Mouse (Mus musculus): ENCODE measurements around the gene Ano5. TPM values are rescaled to one million over a fixed set of nuclear protein-coding genes. Genes with fewer than 3 reads are reported as not detected.

The Ano5 gene
- total RNA-seq (2015) (not detected in 2 replicates), total RNA-seq (2017) (not detected in 2 replicates)

DNA sequence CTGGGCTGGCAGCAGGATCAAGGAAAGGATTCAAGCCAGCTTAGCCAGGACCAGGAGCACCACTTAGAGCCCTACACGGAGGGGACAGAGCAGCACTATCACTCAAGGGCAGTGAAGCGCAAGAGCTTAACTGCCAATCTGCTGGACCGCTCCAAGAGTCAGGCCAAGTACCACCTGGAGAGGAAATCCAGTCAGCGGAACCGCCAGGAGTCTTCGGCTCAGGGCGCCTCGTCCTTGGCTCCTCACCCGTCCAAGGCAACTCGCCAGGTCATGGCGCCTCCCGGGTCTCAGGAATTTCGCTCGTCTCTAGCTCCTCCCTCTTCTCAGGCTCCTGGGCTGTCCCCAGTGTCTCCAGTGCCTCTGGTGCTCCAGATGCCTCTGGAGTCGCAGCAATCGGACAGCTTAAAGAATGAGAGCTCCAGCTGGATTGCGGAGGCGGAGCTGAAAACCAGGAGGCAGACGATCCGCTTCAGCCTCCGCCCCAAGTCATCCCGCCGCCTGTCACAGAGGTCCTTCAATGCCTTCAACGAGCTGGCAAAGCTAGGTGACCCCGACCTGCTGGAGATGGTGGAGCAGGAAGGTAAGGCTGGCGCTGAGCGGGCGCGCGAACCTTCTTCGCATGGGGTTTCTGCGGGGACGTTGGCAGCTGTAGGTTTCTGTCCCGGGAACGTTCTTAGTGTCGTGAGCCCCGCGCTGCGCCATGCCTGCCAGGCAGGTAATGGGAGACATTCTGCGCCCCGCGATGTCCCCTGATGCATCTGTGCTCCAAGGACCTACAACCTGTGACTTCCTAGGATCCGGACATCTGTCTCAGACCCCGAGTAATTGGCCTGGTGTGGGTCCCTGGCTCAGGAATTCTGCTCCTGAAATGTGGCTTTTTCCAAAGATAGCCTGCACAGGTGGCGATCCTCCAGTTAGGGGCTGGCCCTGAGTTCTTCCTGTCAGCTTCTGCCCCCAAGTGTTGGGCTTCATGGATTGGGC is at the start of gene Ano5:
Gene Ano5, plus strand, starts transcription at position 359 of the 981 bp plus-strand sequence.
- ATAC-seq (ENCODE audit: poor library complexity, severe bottlenecking), result no peak

DNA sequence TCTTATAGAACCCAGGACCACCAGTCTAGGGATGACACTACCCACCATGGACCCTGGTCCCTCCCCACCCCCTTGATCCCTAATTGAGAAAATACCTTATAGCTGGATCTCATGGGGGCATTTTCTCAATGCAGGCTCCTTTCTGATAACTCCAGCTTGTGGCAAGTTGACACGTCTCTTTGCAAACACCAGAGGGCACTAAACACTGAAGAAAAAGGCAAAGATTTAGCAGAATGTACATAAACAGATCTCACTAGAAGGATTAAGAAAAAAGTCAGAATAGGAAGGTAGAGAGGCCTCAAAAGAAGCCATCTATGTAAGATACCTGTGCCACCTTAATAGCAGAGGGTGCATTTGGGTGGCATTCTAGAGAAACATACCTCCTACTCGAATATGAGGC is 11.4 kb upstream of the Ano5 start:
- ATAC-seq (ENCODE audit: poor library complexity, severe bottlenecking), result no peak

- ATAC-seq (ENCODE audit: poor library complexity, severe bottlenecking), result no peak
Observed at GRCm38 (mm10) chr7:51503940-51504339, 6.9 kb upstream of the Ano5 start.

- ATAC-seq (ENCODE audit: poor library complexity, severe bottlenecking), result no peak
Observed at GRCm38 (mm10) chr7:51510147-51510546, 682 bp upstream of the Ano5 start.

- ATAC-seq (ENCODE audit: poor library complexity, severe bottlenecking), result no peak
Observed at GRCm38 (mm10) chr7:51539344-51539743, 28.5 kb downstream of the Ano5 start.

DNA sequence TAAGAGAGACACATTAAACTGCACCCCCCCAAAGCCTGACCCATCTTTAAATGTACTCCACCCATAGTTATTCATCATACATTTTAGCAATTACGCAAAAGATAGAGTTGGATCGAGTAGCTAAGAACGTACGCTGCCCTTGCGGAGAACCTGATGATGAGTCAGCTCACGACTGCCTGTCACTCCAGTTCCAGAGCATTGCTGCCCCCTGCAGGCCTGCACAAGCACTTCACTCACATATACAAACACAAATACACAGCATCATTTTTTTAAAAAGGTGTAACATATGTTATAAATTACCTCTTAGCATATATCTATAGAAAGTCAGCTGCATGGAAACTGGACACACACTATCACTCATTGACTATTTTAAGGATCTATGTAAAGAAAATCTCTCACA is 29.9 kb downstream of the Ano5 start:
- no peak for ATAC-seq (ENCODE audit: poor library complexity, severe bottlenecking)

DNA sequence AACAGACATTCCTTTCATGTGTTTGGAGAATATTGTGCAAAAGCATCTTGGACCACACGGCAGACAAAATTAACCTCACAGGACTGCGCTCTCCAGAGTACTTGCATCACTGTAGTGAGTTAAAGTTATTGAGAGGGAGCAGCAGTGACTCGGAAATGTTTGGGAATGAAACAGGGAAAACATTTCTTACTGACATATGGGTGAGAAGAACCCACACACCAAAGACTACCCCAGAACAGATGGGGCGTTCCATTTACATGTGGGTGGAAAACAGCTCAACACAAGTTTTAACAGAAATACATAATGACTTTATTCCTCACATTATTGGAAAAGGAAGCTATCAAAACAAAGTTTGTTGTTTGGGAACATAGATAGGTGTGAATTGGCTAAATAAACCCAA is 89.2 kb downstream of the Ano5 start:
- no peak for ATAC-seq (ENCODE audit: poor library complexity, severe bottlenecking)

DNA sequence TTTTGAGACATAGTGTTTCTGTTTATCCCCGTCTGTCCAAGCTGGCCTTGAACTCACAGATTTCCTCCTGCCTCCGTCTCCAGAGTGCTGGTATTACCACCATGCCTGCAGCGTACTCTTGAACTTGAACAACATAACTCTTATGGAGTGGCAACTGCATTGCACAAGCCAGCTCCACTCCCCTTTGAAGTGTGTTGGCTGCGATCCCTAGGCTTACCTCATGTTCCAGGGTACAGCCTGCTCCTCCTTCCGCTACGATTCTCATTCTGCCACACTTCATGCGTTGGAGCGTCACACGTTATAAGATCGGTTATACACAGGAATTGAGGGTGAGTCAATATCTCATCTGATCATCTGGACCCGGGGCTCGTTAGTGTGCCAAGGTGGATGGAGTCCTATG is 92.9 kb downstream of the Ano5 start:
- ATAC-seq (ENCODE audit: poor library complexity, severe bottlenecking), result no peak

- no peak; the same call in 1 of the 2 replicates for ATAC-seq (ENCODE audit: poor library complexity, severe bottlenecking)
Observed at GRCm38 (mm10) chr7:51614404-51614803, 103.6 kb downstream of the Ano5 start.

GRCm38 (mm10) chr7:51617941-51618340 is 107.1 kb downstream of the Ano5 start:
- no peak for ATAC-seq (ENCODE audit: poor library complexity, severe bottlenecking)

DNA sequence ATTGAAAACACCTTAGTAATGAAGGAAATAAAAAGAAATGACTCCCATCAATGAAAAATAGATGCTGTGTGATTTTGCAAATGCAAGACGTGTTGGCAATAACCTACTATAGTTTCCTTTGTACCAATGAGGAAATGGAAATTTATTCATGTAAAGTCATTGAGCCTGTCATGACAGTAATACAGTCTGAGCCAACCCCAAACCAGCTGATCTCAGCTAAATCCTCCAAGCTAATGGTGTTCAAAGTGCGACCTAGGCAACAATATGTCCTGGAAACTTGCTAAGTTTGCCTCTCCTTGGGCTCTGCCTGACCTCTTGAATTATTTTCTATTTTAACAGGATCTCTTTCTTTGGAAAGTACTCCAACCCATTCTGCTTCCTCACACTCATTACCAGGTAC is 107.6 kb downstream of the Ano5 start:
- ATAC-seq (ENCODE audit: poor library complexity, severe bottlenecking), result no peak

DNA sequence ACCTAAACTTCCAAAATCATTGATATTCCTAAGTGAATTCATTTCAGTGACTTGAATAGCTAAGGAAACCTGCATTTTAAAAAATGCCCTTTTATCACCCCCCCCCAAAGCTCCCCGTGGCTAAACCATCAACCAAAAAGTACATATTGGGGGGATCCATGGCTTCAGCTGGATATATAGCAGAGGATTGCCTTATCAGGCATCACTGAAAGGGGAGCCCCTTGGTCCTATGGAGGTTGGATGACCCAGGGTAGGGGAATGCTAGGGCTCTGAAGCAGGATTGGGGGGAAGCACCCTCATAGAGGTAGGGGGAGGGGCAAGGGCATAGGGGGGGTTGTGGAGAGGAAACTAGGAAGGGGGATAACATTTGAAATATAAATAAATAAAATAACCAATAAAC is 109.1 kb downstream of the Ano5 start:
- ATAC-seq (ENCODE audit: poor library complexity, severe bottlenecking), result no peak

DNA sequence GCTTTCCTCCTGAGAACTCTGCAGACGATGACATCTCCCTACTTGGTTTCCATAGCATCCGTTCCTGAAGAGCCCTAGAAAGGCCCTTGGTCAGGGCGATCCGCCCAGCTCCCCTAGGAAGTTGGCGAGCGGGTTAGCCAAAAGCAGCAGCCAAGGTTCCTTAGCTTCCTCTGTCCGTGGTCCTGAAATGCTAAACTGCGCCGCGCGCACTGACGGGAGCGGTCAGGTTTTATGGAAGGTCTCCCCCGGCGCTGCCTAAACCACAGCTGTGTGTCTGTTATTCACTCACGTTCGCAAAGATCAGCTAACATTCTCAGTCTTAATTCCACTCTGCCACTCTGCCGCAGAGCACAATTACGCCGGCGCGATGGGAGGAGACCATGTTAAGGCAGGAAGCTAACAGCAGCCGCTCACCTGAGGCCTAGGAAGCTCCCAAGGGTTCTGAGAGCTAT is 110.9 kb downstream of the Ano5 start, which contains the start of gene Slc17a6:
Gene Slc17a6, plus strand, starts transcription at position 313 of the 452 bp plus-strand sequence.
- ATAC-seq (ENCODE audit: poor library complexity, severe bottlenecking), result no peak

DNA sequence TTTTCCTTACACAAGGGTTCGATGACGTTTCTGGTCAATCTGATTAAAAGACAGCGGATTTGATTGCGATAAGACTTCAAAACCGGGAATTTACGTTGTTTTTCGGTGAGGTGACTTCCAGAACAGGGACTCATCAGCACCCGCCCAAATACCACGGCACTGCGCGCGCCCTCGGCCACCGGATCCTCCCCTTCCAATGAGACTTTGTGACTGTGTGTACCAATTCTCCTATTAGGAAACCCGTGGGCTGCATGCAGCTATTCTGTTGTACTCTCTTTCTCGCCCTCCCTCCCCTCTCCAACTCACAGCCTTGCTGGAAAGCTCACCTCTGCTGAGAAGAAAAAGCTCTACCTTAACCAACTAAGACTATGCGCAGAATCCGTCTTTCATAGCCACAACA is 111.4 kb downstream of the Ano5 start:
- ATAC-seq (ENCODE audit: poor library complexity, severe bottlenecking), result no peak

GRCm38 (mm10) chr7:51622666-51623065 is 111.8 kb downstream of the Ano5 start:
- ATAC-seq (ENCODE audit: poor library complexity, severe bottlenecking), result no peak

DNA sequence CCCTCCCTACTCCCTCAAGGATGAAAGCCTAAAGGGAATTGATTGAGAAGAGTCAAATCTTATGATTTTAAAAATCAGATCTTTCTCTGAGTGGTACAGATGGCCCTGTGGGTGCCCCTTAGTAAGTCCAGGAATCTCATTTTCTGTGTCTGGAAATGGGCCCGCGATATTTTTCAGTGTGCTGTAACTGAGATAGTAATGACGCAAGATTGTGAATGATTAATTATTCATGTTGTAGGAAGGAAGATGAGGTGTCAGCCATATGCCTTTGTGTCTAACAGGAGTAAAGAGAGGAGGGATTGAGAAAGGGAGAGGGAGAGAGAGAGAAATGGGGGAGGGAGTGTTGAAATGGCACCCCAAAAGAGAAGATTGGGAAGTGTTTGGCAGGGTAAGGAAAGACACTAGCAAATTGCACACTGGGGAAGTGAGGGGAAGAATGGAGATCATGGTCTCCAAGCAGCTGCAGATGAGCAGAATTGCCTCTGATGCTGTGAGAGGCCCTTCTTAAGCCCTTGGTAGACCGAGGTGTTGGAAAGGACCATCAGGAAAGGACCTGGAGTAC is 113.6 kb downstream of the Ano5 start:
- ATAC-seq (ENCODE audit: poor library complexity, severe bottlenecking), result no peak

DNA sequence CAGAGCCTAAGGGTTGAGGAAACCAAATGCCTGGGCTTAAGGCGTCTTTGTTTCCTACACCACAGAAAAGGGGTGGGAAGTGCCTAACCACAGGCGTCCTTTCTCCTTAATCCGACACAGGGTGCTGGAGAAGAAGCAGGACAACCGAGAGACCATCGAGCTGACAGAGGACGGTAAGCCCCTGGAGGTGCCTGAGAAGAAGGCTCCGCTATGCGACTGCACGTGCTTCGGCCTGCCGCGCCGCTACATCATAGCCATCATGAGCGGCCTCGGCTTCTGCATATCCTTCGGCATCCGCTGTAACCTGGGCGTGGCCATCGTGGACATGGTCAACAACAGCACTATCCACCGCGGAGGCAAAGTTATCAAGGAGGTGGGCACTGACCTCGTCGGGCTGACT is 114.3 kb downstream of the Ano5 start:
- ATAC-seq (ENCODE audit: poor library complexity, severe bottlenecking), result no peak

DNA sequence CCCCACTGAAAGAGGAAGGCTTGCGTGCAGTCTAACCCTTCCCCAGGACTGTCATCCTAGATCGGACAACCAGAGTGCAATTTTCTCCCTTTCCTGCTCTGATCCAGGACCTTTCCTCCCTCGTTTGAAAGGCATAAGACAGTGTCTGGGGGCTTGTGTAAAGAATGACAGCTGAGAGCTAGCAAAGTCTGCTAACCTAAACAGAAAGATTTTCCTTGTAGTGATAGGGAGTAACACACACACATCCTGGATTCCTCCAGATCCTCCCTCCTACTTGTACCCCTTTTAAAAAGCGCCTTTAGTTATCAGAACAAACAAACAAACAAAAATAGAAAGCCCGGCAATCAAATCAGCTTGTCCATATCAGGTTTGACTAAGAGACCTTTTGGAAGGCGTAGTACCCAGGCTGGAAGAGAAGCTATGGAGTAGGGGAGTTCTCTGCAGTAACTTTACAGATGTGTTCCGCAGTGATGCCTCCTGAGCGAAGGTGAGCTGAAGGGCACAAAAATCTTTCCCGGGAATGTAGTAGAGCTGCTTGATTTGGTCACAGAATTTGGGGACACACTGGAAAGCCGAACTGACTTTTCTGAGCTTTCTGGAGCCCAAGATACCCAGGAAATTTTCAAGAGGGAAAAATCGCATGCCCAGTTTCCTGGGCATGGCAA is 114.9 kb downstream of the Ano5 start:
- ATAC-seq (ENCODE audit: poor library complexity, severe bottlenecking), result no peak

- no peak for ATAC-seq (ENCODE audit: poor library complexity, severe bottlenecking)
Observed at GRCm38 (mm10) chr7:51626451-51627000, 115.7 kb downstream of the Ano5 start.

GRCm38 (mm10) chr7:51627001-51627631 is 116.3 kb downstream of the Ano5 start:
- no peak for ATAC-seq (ENCODE audit: poor library complexity, severe bottlenecking)

DNA sequence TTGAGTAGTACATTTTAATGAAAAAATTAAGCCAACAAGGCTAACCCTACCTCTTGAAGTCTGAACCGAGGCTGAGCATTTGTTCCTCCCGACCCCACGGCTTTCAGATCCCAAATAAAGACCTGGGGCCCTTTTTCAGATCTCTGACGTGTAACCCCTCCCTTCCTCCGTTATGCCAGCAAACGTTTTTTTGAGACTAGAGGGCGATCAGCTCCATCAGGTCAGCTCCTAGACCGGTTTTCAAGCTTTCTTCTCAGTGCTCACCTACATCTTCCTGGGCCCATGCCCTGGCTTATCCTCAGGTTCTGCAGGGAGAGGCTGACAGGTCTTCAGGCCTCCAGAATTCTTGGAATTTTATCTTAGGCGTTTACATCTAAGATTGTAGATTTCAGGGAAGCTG is 116.8 kb downstream of the Ano5 start:
- ATAC-seq (ENCODE audit: poor library complexity, severe bottlenecking), result no peak

Measured in megakaryocyte, adult 5-6 weeks (primary cell).